Mouse (Mus musculus): ENCODE measurements around the gene Lct. TPM values are rescaled to one million over a fixed set of nuclear protein-coding genes. Genes with fewer than 3 reads are reported as not detected.

Gene Lct
- 0.19 and 0.24 TPM in 2 replicates for polyA plus RNA-seq (2014; fragmentation: Nextera tagmentation; extraction: Ambion mirVana)

- ATAC-seq (ENCODE audit: insufficient number of reproducible peaks, low FRiP score, low TSS enrichment, low read depth) = no peak
- no peaks in the 10 kb centered on the region for H3K9me3 ChIP-seq (ENCODE audit: control insufficient read depth, low read length)
- 89% methylated on average over 3 of the region's 3 CpGs for WGBS
- no peaks in the 10 kb centered on the region for H3K27me3 ChIP-seq (ENCODE audit: control insufficient read depth, insufficient read depth, low read length)
- DNase-seq (ENCODE audit: low spot score) = no peak
- no peak within 1 kb of the TSS for H3K27ac ChIP-seq (replicated peaks; ENCODE audit: low read depth, low read length)
- H3K4me2 ChIP-seq (ENCODE audit: low read depth, severe bottlenecking) = no peak within 1 kb of the TSS
- H3K9ac ChIP-seq (ENCODE audit: low read length) = no peak within 1 kb of the TSS
- no peak within 1 kb of the TSS for H3K4me3 ChIP-seq (ENCODE audit: low read depth, low read length)
- peaks cover 12% of the 10 kb centered on the region; the same call in 1 of the 2 replicates for H3K36me3 ChIP-seq (ENCODE audit: control insufficient read depth, insufficient read depth, low read length)
- H3K4me1 ChIP-seq (ENCODE audit: control insufficient read depth, insufficient read depth, low read length) = no peaks in the 10 kb centered on the region
Observed at GRCm38 (mm10) chr1:128328218-128328617, at the start of gene Lct. Gene Lct (minus strand): TSS chr1:128328318.

GRCm38 (mm10) chr1:128376841-128377240 is 48.7 kb upstream of the Lct start:
- H3K36me3 ChIP-seq (ENCODE audit: control insufficient read depth, insufficient read depth, low read length) = peaks cover 4% of the 10 kb centered on the region
- H3K9ac ChIP-seq (ENCODE audit: low read length) = no peak overlapping the region
- no peak overlapping the region for H3K4me2 ChIP-seq (ENCODE audit: low read depth, severe bottlenecking)
- H3K4me3 ChIP-seq (ENCODE audit: low read depth, low read length) = no peak overlapping the region
- H3K27ac ChIP-seq (replicated peaks; ENCODE audit: low read depth, low read length) = no peak overlapping the region
- ATAC-seq (ENCODE audit: insufficient number of reproducible peaks, low FRiP score, low TSS enrichment, low read depth) = no peak
- DNase-seq (ENCODE audit: low spot score) = no peak
- no peaks in the 10 kb centered on the region for H3K27me3 ChIP-seq (ENCODE audit: control insufficient read depth, insufficient read depth, low read length)
- H3K4me1 ChIP-seq (ENCODE audit: control insufficient read depth, insufficient read depth, low read length) = no peaks in the 10 kb centered on the region
- H3K9me3 ChIP-seq (ENCODE audit: control insufficient read depth, low read length) = no peaks in the 10 kb centered on the region
- 97% methylated on average over 4 of the region's 4 CpGs for WGBS

DNA sequence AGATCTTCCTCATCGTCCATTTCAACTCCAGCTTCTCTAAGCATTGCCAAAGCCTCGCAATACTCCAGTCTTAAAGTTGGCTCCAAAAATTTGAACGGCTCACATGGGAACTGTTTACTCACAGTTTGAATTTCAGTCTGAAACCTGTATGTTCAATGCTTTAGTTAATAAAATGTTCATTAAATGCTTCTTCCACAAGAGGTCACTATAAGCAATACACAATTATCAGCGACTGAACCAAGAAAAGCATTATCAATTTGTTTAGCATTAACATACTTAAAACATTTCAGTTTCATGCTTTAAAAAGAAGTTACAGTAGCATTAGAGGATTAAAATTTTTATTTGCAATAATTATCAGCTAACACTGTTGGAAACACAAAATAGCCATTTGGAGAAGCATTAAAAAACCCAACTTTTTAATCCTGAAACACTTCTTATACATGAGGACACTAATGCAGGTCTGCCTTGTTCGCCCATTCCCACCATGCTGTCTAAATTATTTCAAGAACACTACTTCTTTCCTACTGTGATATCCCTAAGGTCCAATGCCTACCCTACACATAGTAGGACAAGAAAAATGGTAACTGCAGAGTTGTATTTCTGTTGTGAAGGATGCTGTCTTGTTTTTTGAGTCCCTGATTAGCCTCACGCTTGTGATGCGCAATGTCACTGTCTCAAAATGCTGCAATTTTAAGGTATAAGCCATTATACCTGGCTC is 44.2 kb upstream of the Lct start:
- no peaks in the 10 kb centered on the region for H3K27me3 ChIP-seq (ENCODE audit: control insufficient read depth, insufficient read depth, low read length)
- H3K9me3 ChIP-seq (ENCODE audit: control insufficient read depth, low read length) = no peaks in the 10 kb centered on the region
- DNase-seq (ENCODE audit: low spot score) (no peak), ATAC-seq (ENCODE audit: insufficient number of reproducible peaks, low FRiP score, low TSS enrichment, low read depth) (no peak)
- no peaks in the 10 kb centered on the region for H3K4me1 ChIP-seq (ENCODE audit: control insufficient read depth, insufficient read depth, low read length)
- H3K27ac ChIP-seq (replicated peaks; ENCODE audit: low read depth, low read length) = no peak overlapping the region
- no peak overlapping the region for H3K9ac ChIP-seq (ENCODE audit: low read length)
- WGBS = 90% methylated on average over 7 of the region's 7 CpGs
- no peaks in the 10 kb centered on the region for H3K36me3 ChIP-seq (ENCODE audit: control insufficient read depth, insufficient read depth, low read length)
- no peak overlapping the region for H3K4me2 ChIP-seq (ENCODE audit: low read depth, severe bottlenecking)
- H3K4me3 ChIP-seq (ENCODE audit: low read depth, low read length) = no peak overlapping the region

- Histone ChIP-seq H3K9me3 (ENCODE audit: control insufficient read depth, low read length) (no peaks in the 10 kb centered on the region), H3K27ac (replicated peaks; ENCODE audit: low read depth, low read length) (no peak overlapping the region), H3K9ac (ENCODE audit: low read length) (no peak overlapping the region), H3K36me3 (ENCODE audit: control insufficient read depth, insufficient read depth, low read length) (no peaks in the 10 kb centered on the region), H3K4me1 (ENCODE audit: control insufficient read depth, insufficient read depth, low read length) (no peaks in the 10 kb centered on the region), H3K4me2 (ENCODE audit: low read depth, severe bottlenecking) (no peak overlapping the region), H3K27me3 (ENCODE audit: control insufficient read depth, insufficient read depth, low read length) (no peaks in the 10 kb centered on the region), H3K4me3 (ENCODE audit: low read depth, low read length) (no peak overlapping the region)
- WGBS = 87% methylated on average over 5 of the region's 5 CpGs
- ATAC-seq (ENCODE audit: insufficient number of reproducible peaks, low FRiP score, low TSS enrichment, low read depth) (peak; percentile 62; the same call in 1 of the 2 replicates), DNase-seq (ENCODE audit: low spot score) (peak; percentile 38)
Observed at GRCm38 (mm10) chr1:128368732-128369441, 40.8 kb upstream of the Lct start.

DNA sequence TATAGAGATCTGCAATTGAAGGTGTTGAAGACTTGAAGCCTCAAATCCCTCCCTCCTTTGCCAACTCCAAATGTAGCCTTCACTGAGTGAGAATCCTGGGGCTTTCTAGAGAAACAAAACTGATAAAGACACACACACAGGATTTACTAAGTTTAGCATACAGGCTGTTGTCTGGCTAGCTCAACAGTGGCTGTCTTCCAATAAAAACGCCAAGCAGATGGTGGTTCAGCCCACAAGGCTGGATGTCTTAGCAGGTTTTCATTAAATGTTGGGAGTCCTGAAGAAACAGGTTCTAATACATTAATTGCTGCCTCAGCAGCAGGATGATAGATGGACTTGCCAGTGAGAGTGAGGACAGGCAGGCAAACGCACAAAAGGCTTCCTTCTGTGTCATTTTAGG is 32.5 kb upstream of the Lct start:
- 0 out of 2 replicates have a peak, but pooled peaks cover 3% of the 10 kb centered on the region for H3K4me1 ChIP-seq (ENCODE audit: control insufficient read depth, insufficient read depth, low read length)
- no peak for DNase-seq (ENCODE audit: low spot score)
- WGBS = 55% methylated on average over 2 of the region's 2 CpGs
- ATAC-seq (ENCODE audit: insufficient number of reproducible peaks, low FRiP score, low TSS enrichment, low read depth) = no peak
- no peaks in the 10 kb centered on the region for H3K9me3 ChIP-seq (ENCODE audit: control insufficient read depth, low read length)
- no peak overlapping the region for H3K9ac ChIP-seq (ENCODE audit: low read length)
- H3K27ac ChIP-seq (replicated peaks; ENCODE audit: low read depth, low read length) = no peak overlapping the region
- H3K27me3 ChIP-seq (ENCODE audit: control insufficient read depth, insufficient read depth, low read length) = no peaks in the 10 kb centered on the region
- peaks cover 3% of the 10 kb centered on the region; the same call in 1 of the 2 replicates for H3K36me3 ChIP-seq (ENCODE audit: control insufficient read depth, insufficient read depth, low read length)
- no peak overlapping the region for H3K4me2 ChIP-seq (ENCODE audit: low read depth, severe bottlenecking)
- no peak overlapping the region for H3K4me3 ChIP-seq (ENCODE audit: low read depth, low read length)

- Histone ChIP-seq H3K27me3 (ENCODE audit: control insufficient read depth, insufficient read depth, low read length) (no peaks in the 10 kb centered on the region), H3K9me3 (ENCODE audit: control insufficient read depth, low read length) (no peaks in the 10 kb centered on the region), H3K9ac (ENCODE audit: low read length) (peak within 1 kb of the TSS; percentile 90), H3K4me2 (ENCODE audit: low read depth, severe bottlenecking) (peak within 1 kb of the TSS; percentile 62), H3K27ac (replicated peaks; ENCODE audit: low read depth, low read length) (peak within 1 kb of the TSS; percentile 87), H3K36me3 (ENCODE audit: control insufficient read depth, insufficient read depth, low read length) (peaks cover 3% of the 10 kb centered on the region; the same call in 1 of the 2 replicates), H3K4me3 (ENCODE audit: low read depth, low read length) (peak within 1 kb of the TSS; percentile 90), H3K4me1 (ENCODE audit: control insufficient read depth, insufficient read depth, low read length) (0 out of 2 replicates have a peak, but pooled peaks cover 3% of the 10 kb centered on the region)
- WGBS = 2% methylated on average over 38 of the region's 38 CpGs
- DNase-seq (ENCODE audit: low spot score) (peak; percentile 96), ATAC-seq (ENCODE audit: insufficient number of reproducible peaks, low FRiP score, low TSS enrichment, low read depth) (peak; percentile 99)
Observed at GRCm38 (mm10) chr1:128359554-128360376, 31.6 kb upstream of the Lct start, which contains the start of gene Mcm6. Gene Mcm6 (minus strand): TSS chr1:128359664.

DNA sequence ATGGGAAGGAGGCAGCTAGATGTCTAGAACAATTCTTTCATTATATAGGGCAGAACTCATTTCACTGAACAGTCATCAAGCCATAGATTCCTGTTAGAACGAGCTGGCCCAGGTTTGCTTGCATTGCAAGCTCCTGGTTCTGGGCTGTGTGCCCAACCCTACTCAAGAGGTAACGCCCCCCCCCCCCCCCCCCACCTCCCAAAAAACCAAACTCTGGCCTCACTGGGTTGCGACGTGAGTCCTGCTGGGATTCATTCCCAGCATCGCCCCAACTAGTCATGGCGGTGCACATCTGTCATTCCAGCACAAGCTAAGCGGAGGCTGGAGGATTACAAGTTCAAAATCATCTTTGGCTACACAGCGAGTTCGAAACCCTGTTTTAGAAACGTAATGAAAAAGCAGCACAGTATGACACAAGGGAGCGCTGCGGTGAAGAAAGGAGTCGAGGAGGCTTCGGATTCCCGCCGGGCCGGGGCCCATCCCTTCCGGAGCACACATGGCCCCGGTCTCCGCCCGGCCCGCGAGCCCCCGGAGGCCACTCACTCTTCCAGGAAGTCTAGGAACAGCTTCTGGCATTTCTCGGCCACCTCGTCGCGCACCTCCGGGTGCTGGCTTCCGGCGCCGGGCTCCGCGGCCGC is 30.9 kb upstream of the Lct start:
- Histone ChIP-seq H3K4me1 (ENCODE audit: control insufficient read depth, insufficient read depth, low read length) (0 out of 2 replicates have a peak, but pooled peaks cover 3% of the 10 kb centered on the region), H3K9ac (ENCODE audit: low read length) (peak overlapping the region; percentile 90), H3K27ac (replicated peaks; ENCODE audit: low read depth, low read length) (peak overlapping the region; percentile 87), H3K4me3 (ENCODE audit: low read depth, low read length) (peak overlapping the region; percentile 90), H3K27me3 (ENCODE audit: control insufficient read depth, insufficient read depth, low read length) (no peaks in the 10 kb centered on the region), H3K9me3 (ENCODE audit: control insufficient read depth, low read length) (no peaks in the 10 kb centered on the region), H3K4me2 (ENCODE audit: low read depth, severe bottlenecking) (peak overlapping the region; percentile 62), H3K36me3 (ENCODE audit: control insufficient read depth, insufficient read depth, low read length) (peaks cover 3% of the 10 kb centered on the region; the same call in 1 of the 2 replicates)
- WGBS = under 1% methylated on average over 35 of the region's 35 CpGs
- DNase-seq (ENCODE audit: low spot score) (no peak), ATAC-seq (ENCODE audit: insufficient number of reproducible peaks, low FRiP score, low TSS enrichment, low read depth) (peak; percentile 77)

Data from limb, embryonic 11.5 days (tissue).